Mouse (Mus musculus): Measurements from ENCODE around the gene Frmd5.

The Frmd5 gene

DNA sequence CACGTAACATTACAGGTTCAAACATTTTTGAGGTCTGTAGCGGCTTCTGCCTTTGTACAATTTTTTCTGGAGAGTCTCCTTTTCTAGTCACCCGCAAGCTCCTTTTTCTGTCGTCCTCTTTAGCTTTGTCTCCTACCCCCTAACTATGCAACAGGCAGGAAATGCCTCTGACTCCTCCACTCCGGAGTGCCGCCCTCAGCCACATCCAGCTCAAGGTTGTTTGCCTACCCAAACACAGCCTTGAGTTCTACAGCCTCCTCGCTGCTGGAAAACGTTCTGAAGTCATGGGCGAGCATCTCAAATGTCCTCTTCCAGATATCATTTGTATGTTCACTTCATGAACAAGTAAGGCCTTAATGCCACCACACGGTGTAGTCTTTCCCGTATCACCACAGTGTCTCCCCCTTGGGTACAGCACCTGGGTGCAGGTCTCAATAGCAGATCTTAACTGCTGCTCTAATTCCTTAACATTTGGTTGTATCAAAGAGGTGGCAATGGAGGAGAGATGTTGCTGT, 45.5 kb downstream of the Frmd5 start:
- DNase-seq (ENCODE audit: low spot score), result no peak

- no peak for DNase-seq (ENCODE audit: low spot score)
Measured at GRCm38 (mm10) chr2:121760646-121761045, 46.2 kb downstream of the Frmd5 start.

DNA sequence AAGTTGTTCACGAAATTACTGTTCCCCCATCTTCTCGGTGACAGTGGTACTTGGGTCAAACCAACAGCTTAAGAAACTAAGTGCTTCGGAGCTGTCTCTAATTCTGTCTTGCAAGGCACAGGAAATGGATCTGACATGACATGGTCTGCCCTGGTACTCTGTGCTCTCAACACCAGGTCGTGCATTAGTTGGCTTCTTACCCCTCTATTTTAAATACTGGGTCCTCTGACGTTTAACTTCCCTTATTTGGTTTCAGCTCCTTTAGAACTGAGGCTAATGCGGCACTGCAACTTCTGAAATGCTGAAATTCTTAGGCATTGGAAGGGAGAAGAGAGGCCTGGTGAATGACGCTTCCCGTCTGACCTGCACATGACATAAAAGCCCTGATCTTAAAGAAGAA, 48.6 kb downstream of the Frmd5 start:
- DNase-seq (ENCODE audit: low spot score), result no peak

DNA sequence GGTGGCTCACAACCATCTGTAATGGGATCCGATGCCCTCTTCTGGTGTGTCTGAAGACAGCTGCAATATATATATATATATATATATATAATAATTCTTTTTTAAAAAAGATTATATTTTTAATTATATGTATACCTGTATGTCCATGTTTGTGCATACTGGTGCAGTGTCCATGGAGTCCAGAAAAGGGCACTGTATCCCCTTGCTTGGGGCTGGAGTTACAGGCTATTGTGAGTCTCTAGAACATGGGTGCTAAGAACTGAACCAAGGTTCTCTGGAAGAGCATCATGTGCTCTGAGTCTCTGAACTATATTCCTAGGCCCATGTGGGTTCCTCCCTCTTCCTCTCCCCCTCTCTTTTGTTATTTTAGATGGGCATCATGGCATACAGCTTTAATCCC, 50.6 kb downstream of the Frmd5 start:
- DNase-seq (ENCODE audit: low spot score), result no peak

DNA sequence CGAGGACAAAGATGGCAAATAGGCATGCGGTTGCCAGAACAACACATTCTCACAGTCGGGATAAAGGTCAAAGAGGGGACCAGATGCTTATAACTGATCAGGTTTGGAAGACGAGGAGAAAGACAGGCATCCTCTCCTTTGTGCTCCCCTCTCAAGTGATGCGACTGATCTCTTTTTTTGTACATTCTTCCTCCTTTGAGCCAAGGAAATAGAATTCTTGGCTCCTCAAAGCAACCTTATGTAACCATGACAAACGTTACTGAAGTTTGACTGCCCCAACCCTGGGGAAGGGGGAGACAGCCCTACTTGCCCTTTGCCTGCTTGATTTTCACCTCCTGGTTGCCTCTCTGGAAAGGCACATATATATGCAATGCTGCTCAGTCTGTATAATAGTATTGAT, 51.8 kb downstream of the Frmd5 start:
- DNase-seq (ENCODE audit: low spot score), result no peak

- no peak for DNase-seq (ENCODE audit: low spot score)
Measured at GRCm38 (mm10) chr2:121750121-121750520, 56.8 kb downstream of the Frmd5 start.

- no peak for DNase-seq (ENCODE audit: low spot score)
Measured at GRCm38 (mm10) chr2:121741151-121741550, 65.7 kb downstream of the Frmd5 start.

GRCm38 (mm10) chr2:121739410-121739809, 67.5 kb downstream of the Frmd5 start:
- DNase-seq (ENCODE audit: low spot score), result no peak

- no peak for DNase-seq (ENCODE audit: low spot score)
Measured at GRCm38 (mm10) chr2:121733426-121733825, 73.5 kb downstream of the Frmd5 start.

GRCm38 (mm10) chr2:121730486-121730885, 76.4 kb downstream of the Frmd5 start:
- DNase-seq (ENCODE audit: low spot score), result no peak

DNA sequence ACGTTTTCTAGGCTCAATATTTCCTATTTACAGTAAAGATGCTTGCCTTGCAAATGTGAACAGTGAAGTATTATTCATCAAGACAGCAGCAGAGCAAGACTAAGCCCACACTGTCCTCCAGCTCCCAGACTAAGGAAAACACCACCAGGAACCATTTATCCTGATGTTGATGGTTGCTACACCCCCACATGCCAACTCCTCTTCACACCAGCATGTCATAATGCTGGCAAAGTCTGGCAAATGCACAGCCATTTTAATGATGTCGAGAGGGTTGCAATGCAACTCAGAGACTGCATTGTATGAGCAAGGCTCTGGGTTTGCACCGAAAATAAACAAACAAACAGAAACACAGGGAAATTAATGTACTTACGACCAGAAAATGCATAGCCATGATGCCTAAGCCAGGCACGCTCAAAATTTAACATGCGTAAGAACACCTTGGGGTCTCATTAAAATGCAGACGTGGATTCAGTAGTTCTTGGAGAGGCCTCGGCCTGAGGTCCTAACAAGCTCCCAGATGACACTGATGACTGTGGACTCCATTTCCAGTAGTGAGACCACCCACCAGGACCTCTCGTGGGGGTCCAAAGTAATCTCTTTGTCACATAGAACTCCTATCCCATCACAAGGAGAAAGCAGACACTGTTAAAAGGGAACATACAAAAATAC, 77.8 kb downstream of the Frmd5 start:
- DNase-seq (ENCODE audit: low spot score), result no peak

GRCm38 (mm10) chr2:121724866-121725265, 82.0 kb downstream of the Frmd5 start:
- no peak for DNase-seq (ENCODE audit: low spot score)

DNA sequence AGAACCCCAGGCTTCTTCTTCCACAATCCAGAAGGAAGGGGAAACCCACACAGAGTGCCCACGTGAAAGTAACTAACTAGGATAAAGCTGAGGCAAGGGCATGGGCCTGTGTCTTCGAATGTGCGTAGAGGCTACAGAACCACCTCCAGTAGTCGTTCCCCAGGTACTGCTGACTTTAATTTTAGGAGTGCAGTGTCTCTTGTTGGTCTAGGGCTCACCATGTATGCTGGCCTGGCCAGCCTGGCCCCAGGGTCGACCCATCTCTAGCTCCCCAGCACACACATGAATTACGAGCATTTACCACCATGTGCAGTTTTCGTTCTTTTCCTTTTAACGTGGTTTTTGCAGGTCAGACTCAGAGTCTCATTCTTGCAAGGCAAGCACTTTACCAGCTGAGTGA, 83.1 kb downstream of the Frmd5 start:
- DNase-seq (ENCODE audit: low spot score), result no peak

- no peak for DNase-seq (ENCODE audit: low spot score)
Measured at GRCm38 (mm10) chr2:121719000-121719399, 87.9 kb downstream of the Frmd5 start.

GRCm38 (mm10) chr2:121717133-121717532, 89.8 kb downstream of the Frmd5 start:
- DNase-seq (ENCODE audit: low spot score), result no peak

DNA sequence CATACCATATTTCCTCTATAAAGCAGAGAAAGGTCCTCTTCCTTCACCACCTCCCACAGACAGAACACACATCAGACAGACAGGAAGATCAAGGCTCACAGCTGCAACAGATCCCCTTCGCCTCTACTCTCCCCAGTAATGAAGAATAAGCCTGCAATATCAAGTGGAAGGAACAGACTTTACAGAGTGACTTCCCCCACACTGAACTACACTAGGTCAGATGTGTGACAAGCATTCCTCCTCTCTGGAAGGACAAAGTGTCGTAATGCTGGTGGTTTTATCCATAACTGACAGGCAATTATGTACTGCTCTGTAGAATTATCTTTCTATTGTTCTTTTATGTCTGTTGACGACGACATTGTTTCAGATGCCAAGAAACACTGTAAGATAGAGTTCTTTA, 93.3 kb downstream of the Frmd5 start:
- DNase-seq (ENCODE audit: low spot score), result no peak

DNA sequence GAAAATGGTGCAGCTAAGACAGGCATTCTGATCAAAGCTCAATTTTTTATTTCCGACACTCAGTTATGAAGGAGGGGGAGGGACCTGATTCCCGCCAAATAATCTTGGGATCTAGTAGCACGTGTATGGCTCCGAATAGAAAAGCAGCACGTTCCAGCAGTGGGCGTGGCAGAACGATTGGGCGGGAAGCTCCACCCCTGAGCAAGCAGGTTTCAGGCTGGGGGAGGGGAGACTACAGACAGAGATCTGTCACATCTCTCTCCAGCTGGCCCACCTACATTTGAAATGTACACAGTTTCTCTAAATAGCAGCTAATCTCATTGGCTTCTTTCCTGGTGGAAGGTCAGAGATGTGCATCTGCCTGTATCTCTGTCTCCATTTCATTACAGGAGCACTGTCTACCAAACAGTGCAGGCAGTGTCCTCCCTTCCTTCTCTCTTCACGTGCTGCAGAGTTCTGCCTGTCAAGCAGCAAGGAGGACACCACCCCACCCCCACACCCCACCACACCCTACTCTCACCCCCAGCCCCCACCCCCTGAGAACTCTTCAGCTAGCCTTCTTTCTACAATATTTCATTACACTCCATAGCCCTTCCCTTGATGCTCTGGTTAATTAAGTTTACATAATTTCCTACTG, 95.0 kb downstream of the Frmd5 start:
- peak; percentile 37 for DNase-seq (ENCODE audit: low spot score)

DNA sequence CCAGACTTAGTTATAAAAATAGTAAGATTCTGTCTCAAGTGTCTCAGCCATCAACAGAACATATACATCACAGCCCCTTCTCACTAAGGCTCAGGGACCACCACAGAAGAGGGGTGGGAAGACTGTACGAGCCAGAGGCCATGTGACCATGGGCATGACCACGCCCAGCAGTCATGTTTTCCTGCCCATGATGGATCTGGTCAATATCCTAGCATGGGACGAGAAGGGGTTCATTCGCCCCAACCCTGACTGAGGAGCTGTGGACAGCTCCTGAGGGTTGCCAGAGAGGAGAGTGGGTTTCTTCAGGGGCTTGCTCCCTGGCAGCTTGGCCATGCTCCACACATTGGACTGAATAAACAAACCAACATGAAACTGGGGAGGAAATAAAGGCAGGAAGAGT, 97.8 kb downstream of the Frmd5 start:
- DNase-seq (ENCODE audit: low spot score), result no peak

DNA sequence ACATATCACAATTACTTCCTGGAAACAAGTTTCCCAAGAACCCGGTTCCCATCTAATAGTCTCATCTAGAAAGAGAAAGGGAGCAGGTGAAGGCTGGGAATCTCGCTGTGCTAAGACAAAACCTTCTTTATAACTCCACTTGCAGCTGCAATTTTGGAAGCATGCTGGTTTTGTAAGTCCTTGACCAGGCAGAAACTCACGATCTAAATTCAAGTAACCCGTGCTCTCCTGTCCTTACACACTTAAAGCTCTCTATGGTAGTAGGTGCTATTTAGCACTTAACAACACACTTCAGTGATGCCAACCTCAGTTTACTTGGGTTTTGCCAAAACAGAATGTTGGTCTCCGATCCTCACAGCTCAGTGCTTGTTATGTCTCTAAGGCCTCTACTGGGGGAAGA, 99.4 kb downstream of the Frmd5 start:
- no peak for DNase-seq (ENCODE audit: low spot score)

GRCm38 (mm10) chr2:121705756-121706155, 101.1 kb downstream of the Frmd5 start:
- no peak for DNase-seq (ENCODE audit: low spot score)

DNA sequence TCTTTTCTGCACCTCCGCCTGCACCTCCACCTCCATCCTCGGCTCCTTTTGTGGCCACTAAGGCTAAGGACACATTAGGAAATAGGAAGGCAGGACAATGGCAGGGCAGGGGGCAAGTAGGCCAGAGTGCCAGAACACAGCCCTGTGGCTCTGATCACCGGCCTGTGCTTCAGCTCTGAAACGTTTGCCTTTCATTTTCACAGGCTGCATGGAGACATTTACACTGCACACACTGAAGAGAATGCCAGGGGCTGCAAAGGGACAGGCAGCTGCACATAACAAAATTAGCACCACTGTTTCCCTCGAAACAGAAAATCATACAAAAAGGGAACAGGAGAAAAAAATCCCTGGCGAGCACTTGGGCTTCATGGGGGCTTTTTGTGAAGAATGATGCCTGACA, 107.6 kb downstream of the Frmd5 start:
- DNase-seq (ENCODE audit: low spot score), result no peak

GRCm38 (mm10) chr2:121695436-121695835, 111.5 kb downstream of the Frmd5 start:
- DNase-seq (ENCODE audit: low spot score), result no peak

DNA sequence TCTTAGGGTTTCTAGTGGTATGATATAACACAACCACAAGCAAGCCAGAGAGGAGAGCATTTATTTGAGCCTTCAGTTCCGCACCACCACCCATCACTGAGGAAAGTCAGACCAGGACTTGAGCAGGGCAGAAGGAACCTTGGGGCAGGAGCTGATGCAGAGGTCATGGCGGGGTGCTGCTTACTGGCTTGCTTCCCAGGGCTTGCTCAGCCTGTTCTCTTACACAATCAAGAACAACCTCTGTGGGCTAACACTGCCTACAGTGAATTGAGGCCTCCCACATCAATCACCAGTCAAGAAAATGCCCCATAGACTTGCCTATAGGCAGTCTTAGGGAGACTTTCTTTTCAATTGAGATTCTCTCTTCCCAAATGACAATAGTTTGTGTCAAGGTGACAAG, 118.8 kb downstream of the Frmd5 start:
- DNase-seq (ENCODE audit: low spot score), result no peak

- DNase-seq (ENCODE audit: low spot score), result no peak
Measured at GRCm38 (mm10) chr2:121683606-121684005, 123.3 kb downstream of the Frmd5 start.
